Mouse (Mus musculus) MEL (cell line): ENCODE measurements around the gene Il17rb.

ENCODE experiments used
- BHLHE40 ChIP-seq: IDR thresholded peaks from 2 replicates; pipeline ENCODE4 v1.6.1; 2012; ENCODE audit warnings: low read depth, mild to moderate bottlenecking, inconsistent platforms, low read length, improper control_type of control experiment, borderline replicate concordance
- CHD1 ChIP-seq: IDR thresholded peaks from 2 replicates; pipeline ENCODE4 v1.6.1; 2012; ENCODE audit warnings: low read depth, mild to moderate bottlenecking, inconsistent platforms, low read length, improper control_type of control experiment
- CTCF ChIP-seq, 3 experiments: IDR thresholded peaks in 2 of 3; conservative IDR thresholded peaks in 1 of 3; 2 replicates each; pipeline ENCODE4 v1.5.1; 2011 to 2012; ENCODE audit warnings: low read length in 3 of 3, low read depth in 2 of 3, mild to moderate bottlenecking in 2 of 3, improper control_type of control experiment in 1 of 3, inconsistent platforms in 1 of 3, mixed read lengths in 1 of 3, moderate library complexity in 1 of 3; ENCODE audit not compliant: control insufficient read depth in 1 of 3, insufficient read depth in 1 of 3, poor library complexity in 1 of 3, severe bottlenecking in 1 of 3
- EP300 ChIP-seq, 2 experiments: IDR thresholded peaks; 2 replicates each; pipeline ENCODE4 v1.6.1; 2011; ENCODE audit warnings: improper control_type of control experiment in 2 of 2, low read length in 2 of 2, low read depth in 1 of 2, mild to moderate bottlenecking in 1 of 2
- MAFK ChIP-seq: IDR thresholded peaks from 2 replicates; pipeline ENCODE4 v1.6.1; 2011; ENCODE audit warnings: low read depth, mild to moderate bottlenecking, low read length, improper control_type of control experiment, borderline replicate concordance
- MXI1 ChIP-seq: IDR thresholded peaks from 2 replicates; pipeline ENCODE4 v1.6.1; 2011; ENCODE audit warnings: mild to moderate bottlenecking, low read depth, low read length, improper control_type of control experiment
- NRF1 ChIP-seq: IDR thresholded peaks from 2 replicates; pipeline ENCODE4 v1.6.1; 2014; ENCODE audit warnings: low read depth, mild to moderate bottlenecking, inconsistent platforms, low read length, improper control_type of control experiment, moderate library complexity; ENCODE audit not compliant: poor library complexity, insufficient read depth, severe bottlenecking
- POLR2A ChIP-seq, 2 experiments: IDR thresholded peaks; 2 replicates each; pipeline ENCODE4 v1.6.1; 2011 to 2012; ENCODE audit warnings: low read length in 2 of 2, mild to moderate bottlenecking in 2 of 2, control low read depth in 1 of 2, improper control_type of control experiment in 1 of 2, low read depth in 1 of 2, moderate library complexity in 1 of 2; ENCODE audit not compliant: control insufficient read depth in 1 of 2, insufficient read depth in 1 of 2, poor library complexity in 1 of 2

GRCm38 (mm10) chr14:29996000-29996751 lies 12.5 kb downstream of the Il17rb start:
- no peak for TF ChIP-seq CHD1
- TF ChIP-seq EP300 (IDR thresholded peaks at IDR 0.05; ENCODE audit: low read depth in 1 of 2, low read length in 2 of 2), result no peak
- no peak for TF ChIP-seq CTCF (IDR thresholded peaks at IDR 0.05 in 2 of 3, conservative IDR thresholded peaks at IDR 0.05 in 1 of 3; ENCODE audit: control insufficient read depth in 1 of 3, insufficient read depth in 1 of 3, low read depth in 2 of 3, low read length in 3 of 3, poor library complexity in 1 of 3, severe bottlenecking in 1 of 3)
- TF ChIP-seq POLR2A (IDR thresholded peaks at IDR 0.05; ENCODE audit: control insufficient read depth in 1 of 2, insufficient read depth in 1 of 2, low read depth in 1 of 2, low read length in 2 of 2, poor library complexity in 1 of 2), result no peak
- TF ChIP-seq MXI1, result no peak
- no peak for TF ChIP-seq NRF1
- TF ChIP-seq MAFK, result no peak
- TF ChIP-seq BHLHE40, result no peak
